Mouse (Mus musculus) lung, postnatal 14 days (tissue): Measurements from ENCODE around the gene Zkscan17.
"Not testable (repeated sequence)": the region's sequence is repeated elsewhere in the genome, so short reads cannot be mapped to it uniquely, and the experiment has no call there.

Source experiments
- DNase-seq: peaks from one replicate; pipeline ENCODE4 v3.0.0; 2021

Gene Zkscan17

DNA sequence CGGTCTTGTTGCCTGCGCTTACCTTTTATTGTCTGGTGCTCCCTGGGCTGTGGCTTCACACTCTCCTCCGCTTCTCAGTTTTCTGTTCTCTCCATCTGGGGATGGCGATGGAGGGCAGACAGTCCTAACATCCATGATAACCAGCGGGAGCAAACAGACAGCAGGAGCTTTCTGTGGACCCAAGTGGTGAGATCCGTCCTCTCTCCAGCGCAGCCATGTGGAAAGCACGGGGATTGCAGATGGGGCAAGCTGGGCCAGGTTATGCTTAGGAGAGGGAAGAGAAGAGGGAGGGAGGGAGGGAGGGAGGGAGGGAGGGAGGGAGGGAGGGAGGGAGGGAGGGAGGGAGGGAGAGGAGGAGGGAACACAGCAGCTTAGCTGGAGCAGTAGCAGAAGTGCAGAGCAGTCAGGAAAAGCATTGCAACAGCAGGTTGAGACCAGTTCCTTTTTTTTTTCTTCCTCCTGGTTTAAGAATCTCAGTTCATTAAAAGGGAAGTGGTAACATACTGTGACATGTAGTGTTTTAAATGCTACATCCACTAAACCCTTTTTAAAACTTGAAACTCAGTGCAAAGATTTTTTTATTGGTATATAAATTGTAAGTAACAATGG, at the start of gene Zkscan17:
Gene Zkscan17, minus strand, starts transcription at position 280 of the 609 bp plus-strand sequence.
- DNase-seq = peak; percentile 20

DNA sequence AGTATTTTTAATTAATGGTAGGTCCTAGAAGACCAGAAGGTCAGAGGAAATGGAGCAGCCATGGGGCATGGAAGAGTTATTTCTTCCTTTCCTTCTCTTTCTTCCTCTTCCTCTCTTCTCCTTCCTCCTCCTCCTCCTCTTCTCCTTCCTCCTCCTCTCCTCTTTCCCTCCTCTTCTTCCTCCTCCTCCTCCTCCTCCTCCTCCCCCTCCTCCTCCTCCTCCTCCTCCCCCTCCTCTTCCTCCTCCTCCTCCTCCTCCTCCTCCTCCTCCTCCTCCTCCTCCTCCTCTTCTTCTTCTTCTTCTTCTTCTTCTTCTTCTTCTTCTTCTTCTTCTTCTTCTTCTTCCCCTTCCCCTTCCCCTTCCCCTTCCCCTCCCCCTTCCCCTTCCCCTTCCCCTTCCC, 49.6 kb upstream of the Zkscan17 start, which contains the start of gene Olfr222:
Gene Olfr222, minus strand, starts transcription at position 101 of the 400 bp plus-strand sequence.
- not testable (repeated sequence) for DNase-seq

DNA sequence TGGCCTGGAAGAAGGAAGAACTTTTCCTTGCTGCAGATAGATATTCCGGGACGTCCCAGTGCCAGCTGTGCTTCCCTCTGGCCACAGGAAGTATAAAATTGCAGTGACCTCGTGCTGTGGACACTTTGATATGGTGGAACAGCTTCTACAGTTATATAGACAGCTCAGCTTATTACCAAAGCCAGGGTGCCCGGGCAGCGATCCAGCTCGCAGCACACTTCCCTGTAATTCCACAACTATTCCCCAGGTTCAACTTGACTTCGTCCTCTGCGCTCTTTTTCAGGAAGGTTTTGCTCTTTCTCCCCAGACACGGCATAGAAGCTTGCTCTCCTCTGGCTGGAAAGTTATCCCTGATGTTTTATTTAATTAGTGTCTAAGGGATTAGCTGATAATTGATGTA, 49.2 kb upstream of the Zkscan17 start:
- no peak for DNase-seq

DNA sequence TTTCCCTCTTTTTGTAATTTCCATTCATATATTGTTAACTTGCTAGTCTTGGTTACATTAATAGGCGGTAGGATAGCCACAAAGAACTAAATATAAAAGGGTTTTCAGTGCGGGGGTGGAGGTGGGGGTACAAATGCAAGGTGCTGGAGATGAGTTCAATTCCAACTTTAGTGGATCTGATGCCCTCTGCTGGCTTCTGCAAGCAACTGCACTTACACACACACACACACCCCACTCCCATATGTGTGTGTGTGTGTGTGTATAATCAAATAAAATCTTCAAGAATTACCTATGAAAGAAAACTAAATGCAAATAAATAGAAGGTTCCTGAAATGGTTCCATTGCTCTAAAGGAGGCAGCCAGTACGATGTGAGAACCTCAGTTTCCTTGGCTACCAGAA, 42.8 kb upstream of the Zkscan17 start:
- peak; percentile 22 for DNase-seq

DNA sequence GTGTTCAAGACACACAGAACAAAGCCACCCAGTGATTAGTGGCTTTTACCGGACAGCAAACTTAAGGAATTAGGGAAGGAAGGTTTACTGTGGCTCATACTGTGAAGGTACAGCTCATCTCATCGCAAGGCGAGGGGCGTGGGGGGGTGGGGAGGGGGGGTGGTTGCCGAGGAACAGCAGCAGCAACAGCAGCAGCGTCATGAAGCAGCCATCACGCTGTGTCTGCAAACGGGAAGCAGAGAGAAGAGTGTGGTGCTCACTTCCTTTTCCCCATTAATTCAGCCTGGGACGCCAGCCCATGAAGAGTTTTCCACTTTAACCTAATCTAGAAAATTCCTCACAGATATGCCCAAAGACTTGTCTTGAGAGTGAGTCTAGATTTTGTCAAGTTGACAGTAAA, 36.3 kb upstream of the Zkscan17 start:
- DNase-seq = no peak

DNA sequence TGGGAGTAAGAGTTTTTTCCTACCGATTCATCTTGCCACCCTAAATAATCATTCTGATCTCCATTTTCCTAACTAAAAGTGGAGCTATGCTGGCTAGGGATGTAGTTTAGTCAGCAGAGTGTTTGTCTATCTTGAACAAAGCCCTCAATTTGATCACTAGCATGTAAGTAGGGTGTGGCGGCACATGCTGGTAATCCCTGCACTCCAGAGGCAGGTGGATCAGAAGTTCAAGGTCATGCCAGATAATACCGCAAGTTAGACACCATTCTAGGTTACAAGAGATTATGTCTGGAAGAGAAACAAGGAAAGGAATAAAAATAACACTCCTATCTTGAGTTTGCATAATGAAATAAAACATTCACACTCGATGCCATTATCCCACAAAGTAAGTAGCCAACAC, 35.8 kb upstream of the Zkscan17 start:
- DNase-seq = no peak

DNA sequence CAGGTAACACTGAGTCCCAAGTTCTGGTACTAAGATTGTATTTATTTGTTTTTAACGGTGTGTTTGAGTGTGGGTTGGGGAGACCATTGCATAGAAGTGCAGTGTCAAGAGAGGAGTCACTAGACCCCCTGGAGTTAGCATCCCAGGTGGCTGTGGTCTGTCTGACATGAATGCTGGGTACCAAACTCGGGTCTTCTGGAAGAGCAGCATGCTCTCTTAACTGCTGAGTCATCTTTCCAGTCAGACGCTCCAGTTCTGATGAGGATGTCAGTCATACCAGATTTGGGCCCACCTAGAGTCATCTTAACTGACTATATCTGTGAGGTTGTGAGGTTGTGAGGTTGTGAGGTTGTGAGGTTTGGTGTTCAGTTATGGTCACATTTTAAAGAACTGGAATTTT, 34.4 kb upstream of the Zkscan17 start:
- DNase-seq = no peak

DNA sequence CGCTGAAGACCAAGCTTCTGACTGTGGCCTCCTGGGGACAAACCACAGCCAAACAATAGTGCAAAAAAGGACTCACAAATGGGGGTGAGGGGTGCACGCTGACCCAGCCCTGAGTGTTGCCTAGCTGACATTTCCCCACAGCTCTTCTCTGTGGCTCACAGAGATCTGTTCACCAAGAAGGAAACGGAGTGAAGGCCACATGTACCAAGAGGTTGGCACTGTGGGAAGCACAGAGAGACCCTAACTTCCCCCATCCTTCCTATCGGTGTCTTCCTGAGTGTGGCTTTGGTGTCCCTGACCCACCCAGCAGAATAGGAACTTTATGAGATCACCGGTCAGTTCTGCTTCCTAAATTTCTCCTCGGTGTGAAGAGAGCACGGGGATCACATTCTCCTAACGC, 28.0 kb upstream of the Zkscan17 start:
- no peak for DNase-seq

DNA sequence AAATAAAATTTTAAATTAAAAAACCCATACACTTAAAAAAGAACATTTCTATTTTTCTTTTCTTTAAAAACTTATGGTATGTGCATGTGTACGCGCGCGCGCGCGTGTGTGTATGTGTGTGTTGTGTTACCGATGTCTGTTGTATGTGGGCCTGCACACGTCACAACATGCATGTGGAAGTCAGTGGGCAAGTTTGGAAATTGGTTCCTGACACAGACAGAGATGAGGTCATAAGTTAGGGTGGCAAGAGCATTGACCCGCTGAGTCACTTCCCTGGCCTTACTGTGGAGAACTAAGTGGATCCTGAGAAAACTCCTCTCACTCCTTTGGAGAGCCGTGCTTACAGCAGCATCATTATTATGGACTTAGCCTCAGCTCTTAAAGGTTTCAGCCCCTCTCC, 27.6 kb upstream of the Zkscan17 start:
- DNase-seq = no peak

DNA sequence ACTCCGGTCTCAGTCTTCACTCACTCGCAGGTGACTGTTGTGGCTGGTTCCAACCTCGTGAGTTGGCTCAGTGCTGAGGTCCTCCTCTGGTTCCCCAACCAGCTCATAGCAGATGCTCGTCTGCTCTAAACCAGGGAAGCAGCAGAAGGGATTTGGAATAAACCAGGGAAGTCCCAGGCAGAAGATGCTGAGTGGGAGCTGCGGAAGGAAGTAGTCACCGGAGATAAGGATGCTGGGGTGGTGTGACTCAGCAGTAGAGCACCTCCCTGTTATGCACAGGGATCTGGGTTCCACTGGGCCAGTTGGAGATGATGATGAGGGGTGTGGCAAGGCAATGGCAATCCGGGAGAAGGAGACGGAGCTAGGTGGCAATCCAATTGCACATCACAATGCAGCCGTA, 17.5 kb upstream of the Zkscan17 start:
- DNase-seq = no peak

DNA sequence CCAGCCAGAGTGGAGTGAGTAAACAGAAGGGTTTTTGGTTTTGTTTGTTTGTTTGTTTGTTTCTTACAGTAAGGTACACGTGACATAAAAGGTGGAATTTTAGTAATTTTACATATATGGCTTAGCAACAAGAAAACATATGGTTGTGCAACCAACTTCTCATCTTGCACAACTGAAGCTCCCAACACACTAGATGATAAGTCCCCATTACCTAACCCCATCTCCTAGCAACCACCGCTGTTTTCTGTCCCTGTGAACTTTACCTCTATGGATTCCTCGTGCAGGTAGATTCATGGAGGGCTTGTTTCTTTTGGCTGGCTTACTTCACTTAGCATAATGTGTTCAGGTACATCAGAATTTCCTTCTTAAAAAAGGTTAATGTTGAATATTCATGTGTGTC, 16.8 kb upstream of the Zkscan17 start:
- no peak for DNase-seq

DNA sequence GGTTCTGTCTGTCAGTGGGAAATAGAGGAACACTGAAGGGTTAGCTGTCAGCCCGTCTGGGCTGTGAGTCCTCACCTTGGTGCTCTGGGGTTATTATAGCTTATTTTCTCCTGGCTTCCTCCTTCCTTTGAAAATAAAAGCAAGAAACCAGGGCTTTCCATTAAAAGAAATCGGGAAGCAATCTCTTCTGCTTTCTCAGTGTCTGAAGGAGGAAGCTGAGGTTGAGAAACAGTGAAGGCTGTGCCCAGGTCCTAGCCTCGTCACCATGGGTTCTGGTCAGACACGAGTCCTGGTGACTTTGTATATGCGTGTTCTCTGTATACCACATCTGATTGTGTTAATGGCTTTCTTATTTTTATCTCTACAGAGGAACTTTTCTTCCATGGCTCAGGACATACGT, 15.9 kb upstream of the Zkscan17 start:
- DNase-seq = no peak

DNA sequence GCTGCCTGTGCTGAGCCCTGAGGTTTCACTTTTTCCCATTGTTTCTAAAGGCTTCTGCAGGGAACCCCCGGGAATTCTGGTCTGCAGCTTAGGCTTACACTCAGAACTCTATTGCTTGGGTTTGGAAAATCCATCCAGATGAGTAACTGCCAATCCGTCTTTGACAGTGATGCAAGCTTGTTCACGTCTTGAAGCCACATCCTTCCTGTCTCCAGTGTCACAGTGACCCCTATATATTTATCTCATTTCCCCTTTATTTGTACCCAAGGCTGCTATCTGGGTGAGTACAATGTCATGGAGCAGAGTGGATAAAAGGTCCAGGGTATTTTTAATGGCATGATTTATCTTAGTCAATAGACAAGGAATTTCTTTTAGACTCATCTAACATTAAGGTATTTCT, 14.8 kb upstream of the Zkscan17 start, which contains the start of gene Nlrp3:
Gene Nlrp3, plus strand, starts transcription at position 245 of the 400 bp plus-strand sequence.
- no peak for DNase-seq

DNA sequence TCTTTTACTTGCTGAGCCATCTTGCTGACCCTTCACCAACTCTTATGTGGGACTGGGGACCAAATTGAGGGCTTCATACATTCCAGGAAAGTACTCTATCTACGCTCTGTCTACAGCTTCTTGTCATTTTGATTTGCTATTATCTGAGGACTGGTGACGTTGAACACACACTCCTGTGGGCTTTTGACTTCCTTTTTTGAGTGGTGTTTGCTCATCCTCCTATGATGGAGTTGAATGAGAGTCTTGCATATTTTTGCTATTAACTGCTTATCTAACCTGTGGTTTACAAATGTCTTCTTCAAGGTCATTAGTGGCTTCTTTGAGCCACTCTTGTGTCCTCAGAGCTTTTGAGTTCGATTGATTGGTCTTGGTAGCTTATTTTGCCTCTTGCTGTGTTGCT, 13.6 kb upstream of the Zkscan17 start:
- DNase-seq = no peak

DNA sequence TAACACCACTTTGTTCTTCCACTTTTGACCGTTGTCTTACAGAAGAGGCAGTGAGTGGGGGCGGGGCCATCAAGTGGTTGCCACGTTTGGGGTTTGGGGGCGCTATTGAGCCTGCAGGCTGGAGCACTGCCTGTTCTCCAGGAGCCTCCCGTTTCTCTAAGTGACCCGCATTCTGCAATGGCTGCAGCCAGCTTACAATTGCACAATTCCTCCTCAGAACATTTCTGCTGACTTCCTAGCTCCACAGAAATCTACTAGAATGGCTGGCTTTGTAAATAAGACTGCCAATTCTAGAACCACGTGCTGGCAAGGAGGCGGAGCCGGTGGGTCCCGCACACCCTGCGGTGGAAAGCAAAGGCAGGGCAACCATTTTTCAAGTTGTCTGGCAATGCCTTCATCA, 11.8 kb upstream of the Zkscan17 start:
- DNase-seq = peak; percentile 81

DNA sequence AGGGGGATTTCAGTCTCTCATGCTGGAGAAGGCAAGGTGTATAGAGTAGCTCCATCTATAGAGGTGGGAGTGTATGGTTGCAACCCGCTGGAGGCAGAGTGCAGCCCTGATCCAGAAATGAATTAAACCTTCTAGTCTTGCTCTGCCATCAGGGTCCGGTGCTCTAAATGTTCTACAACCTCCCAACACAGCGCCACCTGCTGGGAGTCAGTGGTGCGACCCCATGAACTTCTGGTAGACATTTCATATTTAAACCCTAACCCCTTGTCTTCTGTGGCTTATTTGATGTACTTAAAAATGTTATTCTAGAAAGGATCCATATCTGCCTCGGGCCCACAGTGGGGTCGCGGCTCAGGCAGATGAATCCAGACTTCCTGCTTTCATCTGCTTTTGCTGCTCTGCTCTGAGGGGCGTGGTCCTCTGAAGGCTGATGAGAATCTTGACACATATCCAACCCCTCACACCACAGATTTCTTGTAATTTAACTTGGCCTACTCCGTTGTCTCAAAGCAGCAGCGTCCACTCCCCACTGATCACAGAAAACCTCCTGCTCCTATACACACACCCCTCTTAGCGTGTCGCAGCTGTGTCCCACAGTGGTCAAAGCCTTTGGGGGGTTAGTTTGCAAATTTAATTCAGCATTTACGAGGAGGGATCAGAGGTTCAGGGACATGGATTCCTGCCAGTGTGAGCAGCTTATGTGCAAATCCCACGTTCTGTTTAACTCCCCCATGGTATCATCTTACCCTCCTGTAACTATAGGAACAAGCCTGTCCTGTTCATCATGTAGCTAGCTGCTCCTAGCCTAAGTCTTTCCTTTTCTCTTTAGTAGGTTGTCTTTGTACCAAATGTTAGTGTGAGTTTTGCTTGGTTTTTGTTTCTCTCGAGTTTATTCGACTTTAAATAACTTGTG, 10.9 kb upstream of the Zkscan17 start:
- peak; percentile 54 for DNase-seq

DNA sequence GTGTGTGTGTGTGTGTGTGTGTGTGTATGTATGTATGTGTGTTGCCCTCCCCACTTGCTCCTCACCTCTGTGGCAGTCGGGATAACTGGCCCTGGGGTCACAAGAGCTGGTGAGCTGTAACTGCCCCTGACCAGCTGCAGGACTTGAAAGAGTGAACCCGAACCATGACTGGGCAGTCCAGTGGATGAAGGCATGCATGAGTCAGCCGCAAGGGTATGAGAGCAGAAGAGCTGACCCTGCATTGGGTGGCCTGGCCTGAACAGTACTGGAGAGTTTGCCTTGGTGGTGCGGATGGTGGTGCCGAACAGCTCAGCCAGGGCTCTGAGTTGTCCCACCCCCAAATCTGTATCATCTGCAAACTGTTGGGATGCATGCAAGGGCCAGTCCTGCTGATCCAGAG, 5.0 kb upstream of the Zkscan17 start:
- no peak for DNase-seq

DNA sequence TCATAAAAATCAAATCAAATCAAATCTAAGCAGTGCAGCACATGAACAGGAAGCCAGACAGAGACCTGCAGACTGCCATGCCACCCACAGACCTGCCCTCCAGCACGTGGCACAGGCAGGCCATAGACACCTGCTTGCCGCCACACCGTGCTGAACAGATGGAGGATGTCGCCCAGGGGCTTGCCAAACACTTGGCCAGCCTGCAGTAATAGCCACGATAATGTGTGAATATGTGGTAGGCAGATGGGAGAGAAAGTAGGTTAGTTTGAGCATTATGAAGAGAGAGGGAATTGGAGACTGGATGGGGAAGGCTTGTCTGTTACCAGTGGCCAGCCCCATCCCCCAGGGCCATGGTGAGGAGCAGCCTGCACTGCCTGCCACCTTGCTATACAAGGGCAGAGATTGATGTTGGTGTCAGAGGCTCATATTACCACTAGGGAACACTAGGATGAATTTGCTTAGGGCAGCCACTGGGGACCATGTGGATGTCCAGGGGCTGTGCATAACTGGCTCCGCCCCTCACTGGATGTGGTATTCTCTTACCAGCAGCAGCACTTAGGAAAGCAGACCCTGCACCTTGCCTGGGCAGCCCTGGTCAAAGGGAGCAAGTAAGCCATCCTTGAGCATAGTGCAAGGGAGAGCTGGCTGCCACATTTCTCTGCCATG, 4.5 kb upstream of the Zkscan17 start:
- no peak for DNase-seq

DNA sequence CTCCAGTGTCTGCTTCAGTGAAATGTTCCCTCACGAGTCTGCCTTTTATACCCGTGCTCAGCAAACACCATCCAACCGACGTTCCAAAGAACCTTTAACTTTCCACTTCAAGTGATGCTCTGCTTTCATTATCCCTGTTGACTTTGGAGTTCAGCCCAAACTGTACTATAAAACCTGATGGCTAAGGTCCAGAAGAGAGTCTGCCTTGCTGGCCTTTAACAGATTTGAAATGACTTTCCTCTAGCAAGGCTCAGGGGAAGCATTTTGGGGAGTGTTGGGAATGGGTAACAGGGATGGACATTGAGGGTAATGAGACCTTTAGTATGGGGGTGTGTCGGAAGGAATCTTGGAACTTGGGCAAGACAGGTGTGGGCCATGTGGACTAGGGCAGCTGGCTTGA, 3.7 kb upstream of the Zkscan17 start:
- DNase-seq = no peak

DNA sequence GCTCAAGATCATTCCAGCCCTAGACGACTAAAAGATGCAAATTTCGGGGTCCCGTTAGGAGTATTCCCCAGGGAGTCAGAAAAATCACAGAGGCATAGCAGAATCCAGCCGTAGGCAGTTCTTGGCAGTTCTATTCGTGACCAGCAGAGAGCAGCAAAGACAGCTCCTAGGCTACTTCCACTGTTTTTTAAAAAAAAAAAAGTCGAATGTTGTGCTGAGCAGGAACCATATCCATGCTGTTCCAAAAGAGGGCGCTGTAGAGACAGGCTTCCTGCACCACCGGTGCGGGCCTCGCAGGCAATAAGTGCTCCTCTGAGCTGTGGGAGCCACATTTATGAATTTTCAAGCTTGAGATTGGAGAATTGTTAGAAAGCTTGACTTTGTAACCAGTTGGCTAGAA, 1.3 kb downstream of the Zkscan17 start:
- DNase-seq = peak; percentile 87

DNA sequence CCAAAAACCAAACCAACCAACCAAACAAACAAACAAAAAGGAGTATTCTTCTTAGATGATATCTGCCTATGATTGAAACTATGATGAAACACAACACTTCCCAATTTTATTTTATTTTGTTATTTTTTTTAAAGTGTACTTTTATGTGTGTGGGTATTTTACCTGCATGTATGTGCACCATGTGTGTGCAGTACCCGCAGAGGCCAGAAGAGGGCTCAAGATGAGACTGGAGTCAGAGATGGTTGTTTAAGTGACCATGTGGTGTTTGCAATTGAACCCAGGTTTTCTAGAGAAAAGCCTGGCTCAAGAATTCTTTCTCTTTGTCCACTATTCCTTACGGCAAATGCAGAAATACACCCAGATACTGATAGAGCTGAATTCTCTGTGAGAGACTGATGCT, 2.4 kb downstream of the Zkscan17 start:
- no peak for DNase-seq

DNA sequence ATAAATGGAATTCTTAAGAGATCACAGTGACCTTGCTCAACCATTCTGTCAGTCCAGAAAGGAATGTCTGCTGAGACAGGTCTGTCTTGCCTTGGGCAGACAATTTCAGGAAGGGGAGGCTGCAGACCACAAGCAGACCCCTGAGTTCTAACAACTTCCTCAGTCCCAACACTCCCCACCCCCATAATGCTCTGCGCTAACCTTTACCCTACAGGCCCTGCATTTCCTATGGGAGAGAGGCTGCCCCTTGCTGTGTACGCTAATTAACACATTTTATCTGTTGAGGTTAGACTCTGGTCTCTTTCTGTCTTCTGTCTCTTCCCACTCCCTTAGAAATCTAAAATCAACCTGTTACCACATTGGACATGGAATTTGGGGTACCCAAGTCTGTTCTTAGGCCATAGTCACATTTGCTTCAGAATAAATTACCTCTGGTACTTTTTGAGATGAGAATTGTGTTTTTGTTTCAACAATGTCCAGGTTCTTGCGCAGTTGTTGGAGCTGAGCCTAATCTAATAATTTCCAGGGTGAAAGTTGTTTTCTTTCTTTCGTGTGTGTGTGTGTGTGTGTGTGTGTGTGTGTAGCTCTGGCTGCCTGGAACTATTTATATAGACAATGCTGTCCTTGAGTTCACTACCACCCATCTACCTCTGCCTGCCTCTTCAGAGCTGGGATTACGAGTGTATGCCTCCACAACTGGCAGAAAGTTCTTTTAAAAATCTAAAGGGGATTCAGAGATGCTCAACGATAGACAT, 6.6 kb downstream of the Zkscan17 start:
- no peak for DNase-seq

DNA sequence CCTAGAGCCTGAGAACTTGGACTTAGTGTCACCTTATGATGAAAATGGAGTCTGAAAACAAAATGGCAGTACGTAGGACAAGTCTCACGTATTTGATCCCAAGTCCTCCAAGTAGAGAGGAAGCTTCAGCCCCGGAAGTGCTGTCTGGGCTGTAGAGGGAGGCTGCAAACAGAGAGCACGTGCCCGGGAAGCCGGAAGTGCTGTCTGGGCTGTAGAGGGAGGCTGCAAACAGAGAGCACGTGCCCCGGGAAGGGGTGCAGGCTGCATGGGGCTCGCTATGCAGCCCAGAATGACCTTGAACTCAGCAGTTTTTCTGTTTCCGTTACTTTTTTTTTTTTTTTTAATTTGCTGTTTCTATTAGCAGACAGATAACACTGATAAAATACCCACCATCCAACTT, 8.3 kb downstream of the Zkscan17 start:
- no peak for DNase-seq
